Mouse (Mus musculus) liver, embryonic 14.5 days (tissue): ENCODE data around the gene Gmds. TPM values are rescaled to one million over a fixed set of nuclear protein-coding genes. Genes with fewer than 3 reads are reported as not detected.

Experiments used
- ATAC-seq: fragments of 200-750 bp; cut with Nextera tagmentation; 2 replicates; pipeline ENCODE4 v1.8.0; 2017; ENCODE audit warnings: moderate number of reproducible peaks, mild to moderate bottlenecking, moderate library complexity; ENCODE audit not compliant: insufficient read depth
- DNase-seq, 3 experiments: peaks; one replicate each; pipeline ENCODE4 v3.0.0-alpha.2; 2012 to 2013; ENCODE audit warnings: low read depth in 3 of 3, low spot score in 3 of 3
- H3K27ac ChIP-seq: fragments of 300-500 bp; sonication (generic); 2 replicates; pipeline ENCODE4 v1.5.1; 2014; ENCODE audit warnings: moderate library complexity, mild to moderate bottlenecking, control low read depth, inconsistent platforms
- H3K27me3 ChIP-seq: fragments of 300-500 bp; sonication (generic); 2 replicates; pipeline ENCODE4 v1.6.1; 2014; ENCODE audit warnings: mild to moderate bottlenecking, low read length, moderate library complexity; ENCODE audit not compliant: control insufficient read depth, insufficient read depth
- H3K36me3 ChIP-seq: fragments of 300-500 bp; sonication (generic); replicated peaks from 2 replicates; pipeline ENCODE4 v1.6.1; 2014; ENCODE audit warnings: low read depth; ENCODE audit not compliant: control insufficient read depth, insufficient read depth
- H3K4me1 ChIP-seq, 2 experiments: fragments of 200-500 bp in 1 of 2; fragments of 300-500 bp in 1 of 2; sonication (generic) in 1 of 2; replicated peaks; 2 replicates each; pipeline ENCODE4 v1.6.1; 2012 to 2014; ENCODE audit warnings: antibody characterized with exemption in 1 of 2, inconsistent platforms in 1 of 2, low read length in 1 of 2; ENCODE audit not compliant: control insufficient read depth in 2 of 2, insufficient read depth in 2 of 2
- H3K4me2 ChIP-seq: fragments of 300-500 bp; sonication (generic); 2 replicates; pipeline ENCODE4 v1.6.1; 2014; ENCODE audit warnings: low read depth, mild to moderate bottlenecking, control low read depth, moderate library complexity
- H3K4me3 ChIP-seq, 2 experiments: fragments of 200-500 bp in 1 of 2; fragments of 300-500 bp in 1 of 2; sonication (generic) in 1 of 2; 2 replicates each; pipeline ENCODE4 v1.5.1; 2012 to 2014; ENCODE audit warnings: low read depth in 2 of 2, low read length in 2 of 2, mild to moderate bottlenecking in 2 of 2, control low read depth in 1 of 2, inconsistent platforms in 1 of 2, moderate library complexity in 1 of 2; ENCODE audit not compliant: insufficient read depth in 1 of 2
- H3K9ac ChIP-seq: fragments of 300-500 bp; sonication (generic); replicated peaks from 2 replicates; pipeline ENCODE4 v1.6.1; 2014; ENCODE audit warnings: mild to moderate bottlenecking, control low read depth, moderate library complexity
- H3K9me3 ChIP-seq: fragments of 300-500 bp; sonication (generic); 2 replicates; pipeline ENCODE4 v1.6.1; 2016; ENCODE audit warnings: low read length, mixed read lengths; ENCODE audit not compliant: control insufficient read depth
- CTCF ChIP-seq: IDR thresholded peaks from 2 replicates; pipeline ENCODE4 v1.5.1; 2016; ENCODE audit warnings: antibody characterized with exemption, low read depth, control low read depth
- EP300 ChIP-seq: IDR thresholded peaks from 2 replicates; pipeline ENCODE4 v1.6.1; 2016; ENCODE audit warnings: antibody characterized with exemption, low read depth
- WGBS: fragments of 180-500 bp; shearing (Covaris S2); extraction: QIAGEN DNeasy Blood & Tissue Kit; methylation state at CpG from one replicate; pipeline ENCODE4 v1.1.7; 2014; ENCODE audit not compliant: insufficient replicate concordance; 5-methylcytosine and 5-hydroxymethylcytosine counted together
- polyA plus RNA-seq, 2 experiments: library from polyadenylated mRNA; depleted of rRNA in 1 of 2; stranded (reverse) in 1 of 2; unstranded in 1 of 2; fragments of >200 nt; fragmentation: Nextera tagmentation in 1 of 2; extraction: Ambion mirVana in 1 of 2; gene quantifications; 2 replicates each; pipeline versions ENCODE4 v1.2.1 to v1.2.3; 2012 to 2014

Gene Gmds
- polyA plus RNA-seq, 2 experiments = 3.7 to 7.4 TPM

- H3K4me3 ChIP-seq = no peak overlapping the region
- no peak overlapping the region for H3K4me2 ChIP-seq
- H3K9me3 ChIP-seq = no peaks in the 10 kb centered on the region
- H3K36me3 ChIP-seq = no peaks in the 10 kb centered on the region
- no peak for TF ChIP-seq EP300
- TF ChIP-seq CTCF = no peak
- no peak overlapping the region for H3K9ac ChIP-seq
- H3K27me3 ChIP-seq = no peaks in the 10 kb centered on the region
- H3K4me1 ChIP-seq = no peaks in the 10 kb centered on the region
- no peak overlapping the region for H3K27ac ChIP-seq
- DNase-seq (no peak), ATAC-seq (no peak)
- WGBS = 62% methylated on average over 1 of the region's 1 CpGs
Observed at GRCm38 (mm10) chr13:32115468-32115867, 223.1 kb downstream of the Gmds start.

GRCm38 (mm10) chr13:32113875-32114274 is 224.7 kb downstream of the Gmds start:
- Histone ChIP-seq H3K4me3 (no peak overlapping the region), H3K9ac (no peak overlapping the region), H3K4me1 (no peaks in the 10 kb centered on the region), H3K4me2 (no peak overlapping the region), H3K36me3 (no peaks in the 10 kb centered on the region), H3K9me3 (no peaks in the 10 kb centered on the region), H3K27ac (no peak overlapping the region), H3K27me3 (no peaks in the 10 kb centered on the region)
- TF ChIP-seq CTCF (no peak), EP300 (no peak)
- 74% methylated on average over 3 of the region's 3 CpGs for WGBS
- no peak for ATAC-seq
- DNase-seq = no peak

- WGBS = 33% methylated on average over 7 of the region's 7 CpGs
- H3K4me3 ChIP-seq = no peak overlapping the region
- TF ChIP-seq CTCF = no peak
- no peak for TF ChIP-seq EP300
- H3K4me2 ChIP-seq = no peak overlapping the region
- H3K27me3 ChIP-seq = no peaks in the 10 kb centered on the region
- no peaks in the 10 kb centered on the region for H3K9me3 ChIP-seq
- DNase-seq (no peak), ATAC-seq (no peak)
- H3K36me3 ChIP-seq = no peaks in the 10 kb centered on the region
- no peak overlapping the region for H3K9ac ChIP-seq
- H3K27ac ChIP-seq = no peak overlapping the region
- H3K4me1 ChIP-seq = no peaks in the 10 kb centered on the region
Observed at GRCm38 (mm10) chr13:32088303-32088977, 250.1 kb downstream of the Gmds start.

- DNase-seq = no peak
- no peaks in the 10 kb centered on the region for H3K9me3 ChIP-seq
- H3K36me3 ChIP-seq = no peaks in the 10 kb centered on the region
- TF ChIP-seq CTCF = no peak
- H3K4me2 ChIP-seq = no peak overlapping the region
- H3K4me3 ChIP-seq = no peak overlapping the region
- H3K9ac ChIP-seq = no peak overlapping the region
- no peaks in the 10 kb centered on the region for H3K4me1 ChIP-seq
- WGBS = 57% methylated on average over 6 of the region's 6 CpGs
- no peak for ATAC-seq
- no peak overlapping the region for H3K27ac ChIP-seq
- H3K27me3 ChIP-seq = no peaks in the 10 kb centered on the region
Observed at GRCm38 (mm10) chr13:32080520-32081249, 257.9 kb downstream of the Gmds start.

- Histone ChIP-seq H3K27ac (no peak overlapping the region), H3K4me1 (no peaks in the 10 kb centered on the region), H3K4me3 (no peak overlapping the region), H3K9ac (no peak overlapping the region), H3K4me2 (no peak overlapping the region), H3K36me3 (no peaks in the 10 kb centered on the region), H3K9me3 (no peaks in the 10 kb centered on the region), H3K27me3 (no peaks in the 10 kb centered on the region)
- DNase-seq (no peak), ATAC-seq (no peak)
- 52% methylated on average over 2 of the region's 2 CpGs for WGBS
- TF ChIP-seq CTCF = no peak
- no peak for TF ChIP-seq EP300
Observed at GRCm38 (mm10) chr13:32073630-32074029, 264.9 kb downstream of the Gmds start.
